17 mouse cellular contexts compared by ENCODE assay signal in the genomic region with DNA sequence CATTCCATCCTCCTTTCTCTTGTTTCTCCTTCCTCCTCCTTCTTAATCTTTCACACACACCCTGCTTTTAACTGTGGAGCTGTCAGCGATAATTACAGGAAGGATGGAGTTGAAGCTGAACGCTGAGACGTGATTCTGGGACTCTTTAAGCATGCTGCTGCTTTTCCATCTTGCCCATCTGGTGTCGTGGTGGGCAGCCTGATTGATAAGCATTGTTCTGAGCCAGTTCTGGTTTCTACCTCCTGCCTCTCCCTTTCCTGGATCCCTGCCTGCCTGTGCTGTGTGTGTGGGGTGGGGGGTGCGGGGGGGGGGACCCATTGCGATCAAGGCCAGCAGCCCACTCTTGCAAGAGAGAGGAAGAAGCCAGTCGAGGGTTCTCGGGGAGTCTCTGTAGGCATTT.
A peak's percentile ranks its signal among the peaks of the same experiment; 100 is the strongest.
DNase-seq lines count a peak whose midpoint lies in the region; ATAC-seq and TF ChIP-seq lines count a peak whose summit lies in the region.
"Had no signal": no experiment of that assay in that cellular context is flagged by ENCODE, and none has a peak within 500 bp of the region (broad histone marks: within the 10 kb centered on the region; RNA-seq: fewer than 3 reads in every experiment).

No protein-coding gene starts in this region.

- peaks cover 5% of the 10 kb centered on the region; the same call in 1 of the 2 replicates for H3K4me1 ChIP-seq in hindbrain, postnatal 0 days (ENCODE audit: insufficient read depth, low read length)
- H3K4me1 ChIP-seq in hindbrain, embryonic 12.5 days = peaks cover 9% of the 10 kb centered on the region; the same call in 1 of the 2 replicates

- DNase-seq in hindbrain, postnatal 0 days (ENCODE audit: low spot score) = peak; percentile 52
- peak; percentile 70 for DNase-seq in brain, adult 2 months (ENCODE audit: low read depth, low spot score)
- peak; percentile 75 for DNase-seq in brain, embryonic 14.5 days (ENCODE audit: low read depth)
- DNase-seq in layer of hippocampus, adult 8-10 months (ENCODE audit: low spot score in 2 of 2) = peak; percentile 66 to 72
- no peak for DNase-seq in gastrocnemius, postnatal 4 days (ENCODE audit: low spot score in 2 of 2)
- no peak for DNase-seq in adrenal gland, postnatal 4 days (ENCODE audit: low spot score in 2 of 2)
- DNase-seq: adrenal gland, postnatal 36 days; cerebellum, adult 18-20 months; embryo, embryonic 11 days; gastrocnemius, postnatal 14 days; kidney, adult 2 months; lung, postnatal 4 days; right cerebral cortex, postnatal 25 days; thymus, adult 2 months had no signal

- H3K27me3 ChIP-seq in hindbrain, postnatal 0 days (ENCODE audit: insufficient read depth, low read length) = no peaks in the 10 kb centered on the region
- no peaks in the 10 kb centered on the region for H3K27me3 ChIP-seq in hindbrain, embryonic 12.5 days
- H3K27me3 ChIP-seq: heart, embryonic 12.5 days; liver, embryonic 15.5 days had no signal

- 39% methylated on average over 8 of the region's 8 CpGs for WGBS in hindbrain, postnatal 0 days
- 63% methylated on average over 8 of the region's 8 CpGs for WGBS in hindbrain, embryonic 12.5 days

- no peak overlapping the region for H3K4me3 ChIP-seq in hindbrain, postnatal 0 days (ENCODE audit: low read length)
- H3K4me3 ChIP-seq in hindbrain, embryonic 12.5 days = no peak overlapping the region
- H3K4me3 ChIP-seq: heart, embryonic 12.5 days; liver, embryonic 15.5 days had no signal

- TF ChIP-seq POLR2A in brain, embryonic 14.5 days (IDR thresholded peaks at IDR 0.05; ENCODE audit: borderline replicate concordance, extremely low read depth, insufficient read depth, insufficient read length, poor library complexity, severe bottlenecking) = no peak

- peak overlapping the region; percentile 48; the same call in 1 of the 2 replicates for H3K27ac ChIP-seq in hindbrain, postnatal 0 days
- no peak overlapping the region for H3K27ac ChIP-seq in hindbrain, embryonic 12.5 days
- H3K27ac ChIP-seq: liver, embryonic 15.5 days had no signal

- 0 out of 2 replicates have a peak overlapping the region, but pooled peaks have one; percentile 21 for H3K9ac ChIP-seq in hindbrain, postnatal 0 days (replicated peaks; ENCODE audit: low read length)
- no peak overlapping the region for H3K9ac ChIP-seq in hindbrain, embryonic 12.5 days
- H3K9ac ChIP-seq: heart, embryonic 12.5 days; liver, embryonic 15.5 days had no signal

- no peak overlapping the region for H3K4me2 ChIP-seq in hindbrain, postnatal 0 days (ENCODE audit: low read depth, low read length)
- H3K4me2 ChIP-seq in hindbrain, embryonic 12.5 days (replicated peaks) = no peak overlapping the region
- H3K4me2 ChIP-seq: heart, embryonic 12.5 days; liver, embryonic 15.5 days had no signal

- H3K9me3 ChIP-seq in hindbrain, postnatal 0 days (ENCODE audit: low read length) = no peaks in the 10 kb centered on the region
- H3K9me3 ChIP-seq in hindbrain, embryonic 12.5 days (replicated peaks) = peaks cover 6% of the 10 kb centered on the region
- H3K9me3 ChIP-seq: liver, embryonic 15.5 days had no signal

- H3K36me3 ChIP-seq in hindbrain, postnatal 0 days (ENCODE audit: insufficient read depth, low read length) = peaks cover 5% of the 10 kb centered on the region; the same call in 1 of the 2 replicates
- peaks cover 11% of the 10 kb centered on the region; the same call in 1 of the 2 replicates for H3K36me3 ChIP-seq in hindbrain, embryonic 12.5 days
- H3K36me3 ChIP-seq: heart, embryonic 12.5 days; liver, embryonic 15.5 days had no signal

- 0 out of 2 replicates have a peak, but pooled peaks have one; percentile 25 for ATAC-seq in hindbrain, postnatal 0 days
- ATAC-seq in hindbrain, embryonic 12.5 days (ENCODE audit: low FRiP score) = no peak

- TF ChIP-seq CTCF in hindbrain, postnatal 0 days (IDR thresholded peaks at IDR 0.05; ENCODE audit: low read depth) = no peak
- TF ChIP-seq CTCF in brain, embryonic 14.5 days (IDR thresholded peaks at IDR 0.05; ENCODE audit: borderline replicate concordance, extremely low read depth, insufficient read depth, insufficient read length) = no peak

Comparison
In these comparisons a context has a peak if more than half of its experiments do, and no peak if none do; other contexts are left out.
1. DNase-seq: peak in hindbrain, postnatal 0 days (single experiment), brain, adult 2 months (single experiment), brain, embryonic 14.5 days (single experiment) and layer of hippocampus, adult 8-10 months (2 of 2); none in gastrocnemius, postnatal 4 days (0 of 2) and adrenal gland, postnatal 4 days (0 of 2).